Mouse (Mus musculus): ENCODE measurements around the gene Coq2.
A peak's percentile ranks its signal among the peaks of the same experiment; 100 is the strongest.

Coq2 gene

DNA sequence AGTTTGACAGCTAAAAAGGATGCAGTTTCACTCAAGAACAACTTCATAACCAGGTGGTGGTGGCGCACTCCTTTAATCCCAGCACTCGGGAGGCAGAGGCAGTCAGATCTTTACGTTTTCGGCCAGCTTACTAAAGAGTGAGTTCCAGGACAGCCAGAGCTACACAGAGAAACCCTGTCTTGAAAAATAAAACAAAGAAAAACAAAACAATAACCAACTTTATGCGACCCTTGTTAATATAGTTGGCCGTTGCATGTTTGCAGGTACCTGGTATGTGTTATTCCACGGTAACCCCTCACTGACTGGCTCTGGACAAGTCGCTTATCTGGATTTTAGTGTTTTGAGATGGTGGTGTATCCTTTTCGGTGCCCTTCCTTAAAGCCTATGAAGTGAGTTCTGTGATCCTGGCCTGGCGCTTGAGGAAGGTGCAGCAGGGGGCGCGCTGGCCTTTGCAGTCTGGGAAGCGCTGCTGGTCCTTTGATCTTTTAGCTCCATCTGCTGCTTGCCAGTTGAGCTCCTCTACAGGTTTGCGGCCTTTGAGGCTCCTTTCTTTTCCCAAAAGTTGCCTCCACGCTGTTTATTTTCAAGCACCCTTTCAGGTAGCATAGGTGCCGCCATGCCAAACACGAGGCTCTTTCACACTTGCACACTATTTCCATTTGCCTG, at the start of gene Coq2:
TSS of gene Coq2 (minus strand) at position 430 of the 666 bp plus-strand sequence.
- no peak for DNase-seq (ENCODE audit: low spot score)

DNA sequence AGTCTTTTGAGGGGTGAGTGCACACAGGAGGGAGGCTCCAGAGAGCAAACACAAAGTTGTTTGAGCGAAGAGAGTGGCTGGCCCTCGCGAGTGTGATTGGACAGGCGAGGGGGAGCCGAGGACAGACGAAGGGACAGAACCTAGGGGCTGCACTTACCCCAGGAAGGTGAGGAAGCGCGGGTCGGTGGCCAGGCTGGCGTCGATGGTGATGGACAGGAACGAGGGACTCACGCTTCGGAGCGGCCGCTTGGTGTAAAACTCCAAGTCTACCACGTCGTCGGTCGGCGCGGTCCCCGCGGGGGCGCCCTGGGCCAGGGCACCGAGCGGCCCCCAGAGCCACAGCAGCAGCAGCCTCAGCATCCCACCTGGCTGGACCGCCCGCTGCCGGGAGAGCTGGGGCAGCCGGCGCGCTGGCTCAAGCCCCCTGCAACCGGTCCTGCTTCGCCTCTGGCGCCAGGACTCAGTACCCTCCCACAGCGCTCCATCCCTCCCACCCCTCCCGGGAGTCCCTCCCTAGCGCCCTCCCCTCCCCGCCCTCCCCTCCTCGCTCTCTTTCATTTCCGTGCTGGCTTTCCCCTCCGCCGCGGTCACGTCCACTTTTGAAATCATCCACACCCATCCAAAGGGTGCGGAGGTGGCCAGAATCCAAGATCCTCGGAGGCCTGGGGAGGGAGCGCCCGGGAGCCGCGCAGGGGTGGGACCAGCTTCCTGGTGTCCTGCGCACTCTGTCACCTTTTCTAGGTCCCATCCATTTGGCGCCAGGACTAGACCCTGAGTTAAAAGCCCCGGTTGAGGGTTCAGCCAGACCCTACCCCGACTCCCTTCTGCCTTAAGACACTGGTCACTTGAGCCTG, 44.5 kb upstream of the Coq2 start, which contains the start of gene Hpse:
TSS of gene Hpse (minus strand) at position 482 of the 854 bp plus-strand sequence.
- no peak for DNase-seq (ENCODE audit: low spot score)

GRCm38 (mm10) chr5:100716762-100717161, 41.8 kb upstream of the Coq2 start:
- no peak for DNase-seq (ENCODE audit: low spot score)

DNA sequence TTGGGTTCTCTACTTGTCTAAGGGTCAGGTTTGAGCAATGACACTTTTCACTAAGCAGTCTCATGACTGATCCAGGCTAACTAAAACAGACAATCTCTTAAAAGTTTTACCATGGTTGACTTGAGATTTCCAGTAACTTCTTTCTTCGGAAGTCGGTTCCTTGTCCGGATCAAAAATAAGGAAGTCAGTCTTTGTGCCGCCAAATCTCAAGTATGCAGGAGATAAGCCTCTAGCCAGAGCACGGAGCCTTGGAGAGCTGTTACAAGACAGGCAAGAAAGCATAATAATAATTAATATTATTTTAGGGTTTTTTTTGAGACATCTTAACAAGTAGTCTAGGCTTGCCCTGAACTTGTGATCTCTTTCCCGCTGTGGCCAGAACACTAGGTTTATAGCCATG, 36.3 kb upstream of the Coq2 start:
- DNase-seq (ENCODE audit: low spot score), result no peak

DNA sequence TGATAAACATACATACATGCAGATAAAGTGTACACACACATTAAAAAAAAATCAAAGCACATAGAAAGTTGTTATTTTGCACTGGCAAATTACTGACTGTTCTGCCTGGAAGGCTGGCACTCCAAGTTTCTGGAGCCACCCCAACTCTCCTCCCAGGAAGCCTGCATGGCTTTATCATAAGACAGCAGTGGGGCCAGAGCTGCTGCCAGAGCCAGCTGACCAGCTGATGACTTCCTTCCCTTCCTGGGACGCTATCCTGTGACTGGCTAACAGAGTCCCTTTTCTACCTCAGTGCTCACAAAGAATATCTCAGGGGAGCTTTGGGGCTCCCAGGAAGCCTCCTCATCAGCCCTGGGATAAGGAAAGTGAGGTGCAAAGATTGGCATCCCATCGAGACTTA, 35.1 kb upstream of the Coq2 start:
- DNase-seq (ENCODE audit: low spot score), result no peak

- no peak for DNase-seq (ENCODE audit: low spot score)
Observed at GRCm38 (mm10) chr5:100709035-100709434, 34.1 kb upstream of the Coq2 start.

- no peak for DNase-seq (ENCODE audit: low spot score)
Observed at GRCm38 (mm10) chr5:100706675-100707074, 31.7 kb upstream of the Coq2 start.

- DNase-seq (ENCODE audit: low spot score), result no peak
Observed at GRCm38 (mm10) chr5:100704272-100704671, 29.3 kb upstream of the Coq2 start.

GRCm38 (mm10) chr5:100702325-100702724, 27.4 kb upstream of the Coq2 start:
- DNase-seq (ENCODE audit: low spot score), result no peak

DNA sequence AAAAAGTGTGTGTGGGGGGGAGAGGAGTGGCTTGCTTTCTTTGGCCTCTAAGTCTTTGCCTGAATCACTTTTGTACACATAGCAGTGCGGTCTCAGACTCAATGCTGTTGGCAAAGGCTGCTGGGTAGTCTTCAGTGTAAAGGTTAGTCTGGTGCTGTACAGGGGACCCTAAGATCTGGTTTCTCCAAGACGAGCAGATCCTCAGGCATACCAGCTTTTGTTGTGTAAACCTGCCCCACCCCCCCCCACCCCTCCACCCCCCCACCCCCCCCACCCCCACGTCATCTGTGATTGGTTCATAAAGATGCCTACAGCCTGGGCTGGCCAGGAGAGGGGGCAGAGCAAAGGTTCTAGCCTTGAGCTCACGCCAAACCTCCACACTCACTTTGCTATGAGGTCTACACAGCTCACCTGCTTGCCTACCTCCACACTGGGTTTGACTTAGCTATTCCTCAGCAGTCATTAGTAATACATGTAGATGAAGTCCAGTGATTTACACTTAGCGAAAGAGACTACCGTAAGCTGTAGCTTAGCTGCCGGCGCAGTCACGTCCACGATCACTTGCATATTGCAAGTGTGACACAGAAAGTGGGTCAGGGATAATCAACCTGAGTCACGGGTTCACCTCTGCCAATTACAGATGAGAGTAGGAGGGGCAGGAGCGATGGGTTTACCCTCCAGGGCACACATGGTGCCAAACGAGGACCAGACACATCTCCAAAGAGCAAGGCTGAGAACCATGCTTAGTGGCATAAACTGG, 26.1 kb upstream of the Coq2 start:
- DNase-seq (ENCODE audit: low spot score), result no peak

DNA sequence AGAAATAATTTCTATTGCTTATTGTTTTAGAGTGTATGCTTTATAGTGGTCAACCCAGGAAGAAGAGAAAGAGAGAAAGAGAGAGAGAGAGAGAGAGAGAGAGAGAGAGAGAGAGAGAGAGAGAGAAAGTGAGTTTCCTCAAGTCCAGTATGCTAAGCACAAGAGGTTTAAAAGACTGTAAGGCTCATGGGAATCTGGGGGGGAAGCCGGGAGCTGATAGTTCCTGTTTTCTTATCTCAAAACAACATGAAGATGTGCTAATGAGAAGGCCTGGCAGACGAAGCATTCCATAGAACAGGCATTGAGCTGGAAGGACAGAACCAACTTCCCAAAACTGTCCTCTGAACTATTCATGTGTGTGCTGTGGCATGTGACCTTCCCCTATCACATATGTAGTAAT, 22.9 kb upstream of the Coq2 start:
- DNase-seq (ENCODE audit: low spot score), result no peak

DNA sequence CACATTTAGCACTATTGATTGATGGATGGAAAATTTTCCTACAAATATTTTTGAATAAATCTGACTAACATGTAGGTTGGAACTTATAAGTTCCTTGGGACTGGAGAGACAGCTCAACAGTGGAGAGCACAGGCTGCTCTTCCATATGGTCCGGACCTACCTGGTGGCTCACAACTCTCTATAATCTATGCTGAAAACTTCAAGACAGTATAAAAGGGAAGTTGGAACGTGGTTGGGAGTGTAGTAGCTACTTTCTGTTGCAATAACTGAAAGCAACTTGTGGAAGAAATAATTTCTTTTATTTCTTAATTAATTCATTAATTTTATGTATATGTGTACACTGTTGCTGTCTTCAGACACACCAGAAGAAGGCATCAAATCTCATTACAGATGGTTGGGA, 22.5 kb upstream of the Coq2 start:
- no peak for DNase-seq (ENCODE audit: low spot score)

DNA sequence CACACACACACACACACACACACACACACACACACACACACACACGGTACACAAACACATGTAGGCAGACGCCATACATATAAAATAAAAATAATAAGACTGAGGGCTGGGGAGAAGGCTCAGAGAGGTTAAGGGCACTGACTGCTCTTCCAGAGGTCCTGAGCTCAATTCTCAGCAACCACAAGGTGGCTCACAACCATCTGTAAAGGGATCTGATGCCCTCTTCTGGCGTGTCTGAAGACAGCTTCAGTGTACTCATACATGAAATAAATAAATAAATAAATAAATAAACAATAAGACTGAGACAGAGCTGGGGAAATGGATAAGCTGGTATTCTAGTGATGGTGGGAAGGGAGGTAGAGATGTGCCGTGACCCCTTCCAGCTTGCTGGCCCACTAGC, 10.7 kb upstream of the Coq2 start:
- DNase-seq (ENCODE audit: low spot score), result no peak

- DNase-seq (ENCODE audit: low spot score), result no peak
Observed at GRCm38 (mm10) chr5:100680542-100680933, 5.6 kb upstream of the Coq2 start.

DNA sequence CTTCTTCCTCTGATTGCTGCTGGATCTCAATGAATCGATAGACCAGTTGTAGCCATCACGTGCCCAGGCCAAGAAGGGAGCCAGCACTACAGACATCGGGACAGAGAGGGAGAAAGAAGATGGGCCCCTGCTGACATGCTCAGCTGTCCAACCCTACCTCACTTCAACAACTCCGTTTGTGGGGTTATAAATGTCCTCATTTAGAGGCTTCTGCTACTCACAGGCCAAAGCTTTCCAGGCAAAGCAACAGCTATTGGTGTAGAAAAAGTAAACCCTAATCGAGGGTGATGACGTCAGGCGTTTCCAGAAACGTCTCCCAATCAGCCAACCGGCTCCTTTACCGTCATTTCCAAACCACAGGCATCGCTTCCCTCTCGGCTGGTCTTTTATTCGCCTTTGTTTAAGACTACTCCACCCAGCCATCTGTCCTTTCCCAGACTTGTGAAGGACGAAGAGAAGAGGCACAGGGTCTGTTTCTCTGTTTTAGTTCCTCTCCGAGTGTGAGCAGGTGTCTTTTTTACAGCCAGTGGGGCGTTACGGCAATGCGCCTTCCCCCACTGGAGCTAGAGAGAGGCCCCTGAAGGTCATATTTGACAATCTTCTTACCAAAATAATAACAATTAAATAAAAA, 5.1 kb upstream of the Coq2 start:
- no peak for DNase-seq (ENCODE audit: low spot score)

- peak; percentile 65 for DNase-seq (ENCODE audit: low spot score)
Observed at GRCm38 (mm10) chr5:100673745-100674486, 1.0 kb downstream of the Coq2 start.

DNA sequence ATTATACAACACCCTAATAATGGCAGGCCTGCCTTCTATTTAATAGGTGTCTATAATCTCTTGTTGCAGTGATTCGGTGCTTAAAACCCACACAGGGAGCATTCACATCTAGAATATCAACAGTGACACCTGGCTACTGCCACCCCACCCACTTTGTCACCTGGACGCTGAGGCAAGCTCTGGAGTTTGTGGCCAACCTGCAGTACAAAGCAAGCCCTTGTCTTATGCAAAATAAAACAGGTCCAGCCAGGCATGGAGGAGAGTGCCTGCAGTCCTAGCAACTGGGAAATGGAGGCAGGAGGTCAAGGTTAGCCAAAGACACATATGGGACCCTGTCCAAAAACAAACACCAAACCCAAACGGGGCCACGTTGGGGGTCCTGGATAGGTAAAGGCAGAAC, 2.5 kb downstream of the Coq2 start:
- no peak for DNase-seq (ENCODE audit: low spot score)

DNA sequence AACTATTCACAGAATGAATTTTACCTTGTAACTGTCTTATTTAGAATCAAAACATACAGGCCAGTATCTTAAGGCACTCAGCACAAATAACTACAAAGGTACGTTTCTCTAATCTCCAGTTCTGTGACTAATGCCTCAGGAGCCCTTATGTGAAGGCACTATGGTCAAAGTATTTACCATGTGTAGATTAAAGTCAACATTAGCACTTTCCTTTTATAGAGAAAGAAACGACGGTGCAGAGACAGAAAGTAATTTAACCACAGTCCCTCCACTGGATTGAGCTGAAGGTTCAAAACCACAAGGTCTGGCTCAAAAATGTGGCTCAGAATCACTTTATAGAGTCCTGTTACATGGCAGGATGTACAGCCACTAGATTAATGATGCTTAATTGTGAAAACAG, 3.0 kb downstream of the Coq2 start:
- DNase-seq (ENCODE audit: low spot score), result no peak

DNA sequence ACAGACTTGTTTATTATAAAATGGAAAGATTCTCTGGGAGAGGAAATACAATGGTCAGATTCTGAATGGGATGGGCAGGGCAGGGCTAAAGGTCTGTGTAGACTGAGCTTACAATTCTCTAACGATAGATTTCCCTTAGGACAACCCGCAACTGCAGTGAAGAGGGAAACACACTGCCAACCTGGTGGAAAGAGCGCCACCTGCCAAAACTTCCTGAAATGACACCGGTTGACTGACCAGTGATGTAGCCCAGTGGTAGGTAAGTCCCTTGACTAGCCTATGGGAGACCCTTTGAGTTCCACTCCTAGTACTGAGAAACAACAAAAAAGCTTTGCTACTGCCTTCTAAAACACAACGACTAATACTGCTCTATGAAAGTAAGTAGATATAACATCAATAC, 3.5 kb downstream of the Coq2 start:
- DNase-seq (ENCODE audit: low spot score), result no peak

DNA sequence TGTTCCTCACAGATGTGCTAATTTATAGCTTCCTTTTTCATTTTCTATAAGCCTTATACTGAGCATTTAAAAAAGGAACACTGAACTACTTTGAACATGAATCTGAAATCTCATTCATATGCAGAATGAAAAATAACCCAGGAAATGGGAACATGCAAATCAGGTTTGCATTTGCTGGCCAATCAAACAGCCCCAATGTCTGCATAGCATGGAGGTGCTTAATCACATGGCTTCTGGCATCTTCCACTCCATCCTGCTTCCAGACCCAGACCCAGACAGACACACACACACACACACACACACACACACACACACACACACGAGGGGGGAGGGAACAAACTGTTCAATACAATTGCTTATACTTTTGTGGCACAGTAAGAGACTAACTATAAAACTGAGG, 8.0 kb downstream of the Coq2 start:
- DNase-seq (ENCODE audit: low spot score), result no peak

DNA sequence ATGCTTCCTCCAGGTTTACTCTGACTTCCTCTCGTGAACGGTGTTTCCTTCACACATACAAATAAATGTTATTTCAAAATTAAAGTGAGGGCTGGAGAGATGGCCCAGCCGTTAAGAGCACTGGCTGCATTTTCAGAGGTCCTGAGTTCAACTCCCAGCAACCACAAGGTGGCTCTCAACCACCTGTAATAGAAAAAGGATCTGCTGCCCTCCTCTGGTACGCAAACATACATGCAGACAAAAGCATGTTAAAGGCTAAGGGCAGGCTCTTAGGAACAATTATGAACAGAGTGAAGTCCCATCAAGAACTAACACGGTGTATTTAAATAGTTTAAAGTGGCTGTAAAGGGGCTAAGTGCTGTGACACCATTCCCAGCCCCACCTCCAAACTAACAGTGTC, 11.1 kb downstream of the Coq2 start:
- DNase-seq (ENCODE audit: low spot score), result no peak

DNA sequence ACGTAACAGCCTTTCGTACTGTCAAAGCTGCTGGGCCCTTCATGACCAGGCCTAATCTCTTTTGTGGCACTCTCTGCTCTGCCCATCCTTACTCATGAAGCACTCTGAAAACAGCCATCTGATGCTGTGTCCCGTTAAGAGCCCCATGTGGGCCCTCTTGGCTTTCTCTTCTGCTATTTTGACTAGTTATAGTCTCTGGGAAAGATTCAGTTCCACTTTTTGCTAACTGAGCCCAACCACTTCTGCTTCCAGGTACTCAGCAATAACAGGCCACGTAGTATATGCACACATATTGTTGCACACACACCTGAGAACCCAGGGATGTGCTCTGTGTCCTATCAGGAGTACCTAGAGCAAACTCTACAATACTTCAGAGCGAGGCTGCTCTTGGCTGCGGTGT, 11.9 kb downstream of the Coq2 start:
- DNase-seq (ENCODE audit: low spot score), result no peak
